Mouse (Mus musculus): ENCODE measurements at regions not wholly inside any gene's neighbourhood (a gene's known extent, or its start where the extent isn't known, plus 50 kb on each side); places are given as distances from the start of the nearest gene placed in this dataset.

DNA sequence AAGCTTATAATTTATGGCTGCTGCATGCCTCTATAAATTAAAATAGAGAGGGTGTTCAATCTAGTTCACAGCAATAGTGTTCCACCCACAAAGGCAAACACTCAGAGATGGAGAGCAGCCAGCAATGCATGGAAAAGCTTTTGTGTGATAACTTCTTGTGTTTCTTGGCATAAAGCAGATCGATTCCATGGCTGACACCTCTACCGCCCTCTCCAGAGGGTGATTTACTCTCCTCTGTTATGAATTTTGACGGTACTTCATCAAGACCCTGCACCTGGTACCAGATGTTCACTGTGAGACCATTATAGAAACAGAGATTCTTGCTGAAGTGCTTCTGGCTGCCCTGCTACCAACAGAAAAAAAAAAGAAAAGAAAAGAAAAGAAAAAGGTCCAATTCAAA lies 54.1 kb upstream of the Btc start:
- Histone ChIP-seq H3K36me3 (ENCODE audit: control insufficient read depth, insufficient read depth, low read length) (no peaks in the 10 kb centered on the region), H3K9me3 (replicated peaks; ENCODE audit: control insufficient read depth, low read length) (no peaks in the 10 kb centered on the region), H3K27ac (ENCODE audit: low read length) (no peak overlapping the region), H3K9ac (ENCODE audit: low read length) (no peak overlapping the region), H3K27me3 (ENCODE audit: control insufficient read depth, insufficient read depth, low read length) (no peaks in the 10 kb centered on the region), H3K4me3 (replicated peaks; ENCODE audit: low read length) (no peak overlapping the region), H3K4me2 (ENCODE audit: low read depth, low read length) (no peak overlapping the region), H3K4me1 (ENCODE audit: control insufficient read depth, insufficient read depth, low read length) (no peaks in the 10 kb centered on the region)
- ATAC-seq (ENCODE audit: insufficient read depth, low FRiP score), result no peak
- WGBS, result 24% methylated on average over 3 of the region's 3 CpGs

DNA sequence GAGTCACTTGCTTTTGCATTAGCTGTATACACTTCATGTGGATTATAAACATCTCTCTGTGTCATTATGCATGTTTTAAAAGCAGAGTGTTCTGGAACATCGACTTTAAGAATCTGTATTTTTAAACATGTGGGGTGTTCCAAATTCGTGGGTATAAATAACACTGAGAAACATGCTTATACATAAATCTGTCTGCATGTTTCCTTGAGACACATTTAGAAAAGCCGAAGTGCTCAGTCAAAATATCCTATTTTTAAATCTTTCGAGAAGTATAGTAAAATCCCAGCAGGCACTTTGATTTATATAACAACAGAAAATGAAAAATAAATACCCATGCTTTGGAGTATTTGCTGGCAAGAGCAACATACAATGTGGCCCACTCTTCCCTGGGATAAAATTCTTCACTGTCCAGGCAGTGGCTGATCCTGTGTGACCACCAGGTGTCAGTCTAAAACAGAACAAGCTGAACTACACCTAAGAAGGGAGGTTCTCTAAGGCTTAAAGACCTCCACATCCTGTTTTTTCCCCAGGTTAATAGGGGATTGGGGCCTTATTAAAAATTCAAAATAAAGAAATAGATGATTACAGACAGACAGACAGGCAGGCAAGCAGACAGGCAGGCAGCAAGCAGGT lies 52.4 kb upstream of the Parm1 start:
- no peak overlapping the region for H3K9ac ChIP-seq (ENCODE audit: low read length)
- no peaks in the 10 kb centered on the region for H3K9me3 ChIP-seq (replicated peaks; ENCODE audit: control insufficient read depth, low read length)
- H3K4me3 ChIP-seq (replicated peaks; ENCODE audit: low read length), result no peak overlapping the region
- 30% methylated on average over 4 of the region's 4 CpGs for WGBS
- no peak overlapping the region for H3K27ac ChIP-seq (ENCODE audit: low read length)
- peak; percentile 56; the same call in 1 of the 2 replicates for ATAC-seq (ENCODE audit: insufficient read depth, low FRiP score)
- H3K4me2 ChIP-seq (ENCODE audit: low read depth, low read length), result no peak overlapping the region
- no peaks in the 10 kb centered on the region for H3K36me3 ChIP-seq (ENCODE audit: control insufficient read depth, insufficient read depth, low read length)
- no peaks in the 10 kb centered on the region for H3K27me3 ChIP-seq (ENCODE audit: control insufficient read depth, insufficient read depth, low read length)
- H3K4me1 ChIP-seq (ENCODE audit: control insufficient read depth, insufficient read depth, low read length), result no peaks in the 10 kb centered on the region
